Mouse (Mus musculus) spleen, adult 2 months (tissue): ENCODE data around the gene Snapin.

ENCODE experiments used
- CTCF ChIP-seq: fragments of 200-500 bp; IDR thresholded peaks from 2 replicates; pipeline ENCODE4 v1.5.1; 2011; ENCODE audit warnings: mild to moderate bottlenecking, inconsistent platforms; ENCODE audit not compliant: insufficient read depth, insufficient read length, insufficient replicate concordance; ENCODE audit errors: extremely low read depth
- POLR2A ChIP-seq: fragments of 200-500 bp; IDR thresholded peaks from 2 replicates; pipeline ENCODE4 v1.6.1; 2011; ENCODE audit warnings: low read depth, low read length, inconsistent platforms

DNA sequence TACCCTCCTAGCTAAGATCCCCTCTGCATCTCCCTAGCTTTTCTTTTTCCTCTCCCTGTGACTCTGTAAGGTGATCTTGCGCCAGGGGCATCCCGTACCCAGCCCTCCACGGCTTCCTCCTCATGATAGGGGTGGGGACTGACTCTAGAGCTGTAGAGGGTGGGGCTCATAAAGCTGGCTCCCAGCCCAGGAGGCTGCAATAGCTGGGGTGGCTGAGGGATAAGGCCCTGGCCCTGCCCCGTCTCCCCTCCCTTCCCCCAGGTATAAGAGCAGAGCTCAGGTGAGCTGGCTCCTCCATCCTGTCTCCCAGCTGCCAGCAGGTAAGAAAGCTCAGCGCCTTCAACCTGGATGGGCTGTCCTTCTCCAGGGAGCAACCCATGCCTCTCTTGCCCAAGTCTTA, 35.7 kb upstream of the Snapin start, which contains the start of gene S100a14:
- TF ChIP-seq CTCF (no peak), POLR2A (no peak)
